Mouse (Mus musculus): Measurements from ENCODE around the gene Hdac5. TPM values are rescaled to one million over a fixed set of nuclear protein-coding genes. Genes with fewer than 3 reads are reported as not detected.

Gene Hdac5
- polyA plus RNA-seq, 1 experiment, result 194 TPM

DNA sequence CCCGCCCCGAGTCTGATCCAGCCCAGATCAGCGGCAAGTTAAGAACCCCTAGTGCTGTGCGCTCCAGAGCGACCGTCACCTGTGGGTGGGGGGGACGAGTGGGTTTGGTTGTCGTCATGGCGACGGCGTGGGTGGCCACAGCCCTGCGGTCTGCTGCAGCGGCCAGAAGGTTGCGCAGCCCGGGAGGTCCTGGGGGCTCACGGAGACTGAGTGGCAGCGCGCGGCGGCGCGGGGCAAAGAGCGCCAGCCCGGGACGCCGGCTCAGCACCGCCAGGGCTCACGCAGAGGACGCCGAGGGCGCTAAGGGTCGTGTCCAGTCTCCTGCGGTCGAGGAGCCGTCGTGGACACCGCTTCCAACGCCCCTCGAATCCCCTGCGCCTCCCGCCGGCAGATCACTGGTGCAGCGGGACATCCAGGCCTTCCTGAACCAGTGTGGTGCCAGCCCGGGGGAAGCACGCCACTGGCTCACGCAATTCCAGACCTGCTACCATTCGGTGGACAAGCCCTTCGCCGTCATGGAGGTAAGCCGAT is 84.4 kb downstream of the Hdac5 start, which contains the start of gene Nags:
Nags (plus strand) TSS at position 43 of the 531 bp plus-strand sequence.
- DNase-seq, result no peak
- peaks cover 3% of the 10 kb centered on the region; the same call in 1 of the 2 replicates for H3K27me3 ChIP-seq (ENCODE audit: control insufficient read depth, insufficient read depth, low read length)
- no peak within 1 kb of the TSS for H3K27ac ChIP-seq (ENCODE audit: insufficient read depth, low read length)
- TF ChIP-seq POLR2A (IDR thresholded peaks at IDR 0.05; ENCODE audit: borderline replicate concordance, insufficient read depth, low read length), result no peak
- no peak for TF ChIP-seq CTCF (IDR thresholded peaks at IDR 0.05; ENCODE audit: borderline replicate concordance, insufficient read depth, low read depth, low read length)
- H3K4me3 ChIP-seq (replicated peaks; ENCODE audit: insufficient read depth, low read depth, low read length), result no peak within 1 kb of the TSS
- H3K4me1 ChIP-seq (ENCODE audit: control insufficient read depth, insufficient read depth, low read length), result no peaks in the 10 kb centered on the region
- 4% methylated on average over 50 of the region's 50 CpGs for WGBS

DNA sequence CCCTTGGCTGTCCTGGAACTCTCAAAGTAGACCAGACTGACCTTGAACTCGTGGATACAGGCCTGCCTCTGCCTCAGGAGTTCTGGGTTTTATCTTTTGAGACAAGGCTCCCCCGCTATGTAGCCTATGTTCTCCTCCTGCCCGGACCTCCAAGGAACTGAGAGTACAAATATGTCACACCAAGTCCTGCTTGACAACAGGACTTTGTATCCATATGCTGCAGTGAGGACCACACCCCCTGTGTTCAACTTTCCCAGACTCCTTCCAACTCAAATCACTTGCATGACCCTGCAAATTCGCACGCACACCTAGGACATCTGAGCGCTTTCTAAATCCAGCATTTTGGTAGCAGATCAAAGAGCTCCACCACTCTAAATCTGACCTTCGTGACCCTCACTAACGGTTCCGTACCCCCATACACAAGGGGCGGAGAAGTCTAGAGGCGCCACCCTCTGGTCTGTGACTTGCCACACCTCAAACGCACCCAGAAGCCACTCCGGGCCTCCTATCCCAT is 85.0 kb downstream of the Hdac5 start:
- Histone ChIP-seq H3K4me1 (ENCODE audit: control insufficient read depth, insufficient read depth, low read length) (no peaks in the 10 kb centered on the region), H3K4me3 (replicated peaks; ENCODE audit: insufficient read depth, low read depth, low read length) (no peak overlapping the region), H3K27me3 (ENCODE audit: control insufficient read depth, insufficient read depth, low read length) (peaks cover 3% of the 10 kb centered on the region; the same call in 1 of the 2 replicates), H3K27ac (ENCODE audit: insufficient read depth, low read length) (no peak overlapping the region)
- TF ChIP-seq CTCF (IDR thresholded peaks at IDR 0.05; ENCODE audit: borderline replicate concordance, insufficient read depth, low read depth, low read length), result no peak
- TF ChIP-seq POLR2A (IDR thresholded peaks at IDR 0.05; ENCODE audit: borderline replicate concordance, insufficient read depth, low read length), result no peak
- no peak for DNase-seq
- 31% methylated on average over 13 of the region's 13 CpGs for WGBS

Other genes starting within 250 kb of the Hdac5 start
- gene Cfap97d1, start 245.9 kb downstream of the Hdac5 start, polyA plus RNA-seq (2012; rRNA removed), result not detected in 2 replicates
- gene Dusp3, start 243.2 kb downstream of the Hdac5 start, polyA plus RNA-seq (2012; rRNA removed), result 86.0 and 98.5 TPM in 2 replicates
- 158 and 185 TPM in 2 replicates for gene Mpp3, start 201.7 kb downstream of the Hdac5 start, polyA plus RNA-seq (2012; rRNA removed)
- gene Cd300lg, start 188.7 kb downstream of the Hdac5 start, polyA plus RNA-seq (2012; rRNA removed), result 0.38 and 0.63 TPM in 2 replicates
- gene Mpp2, start 141.7 kb downstream of the Hdac5 start, polyA plus RNA-seq (2012; rRNA removed), result 50.3 and 55.3 TPM in 2 replicates
- not detected in 2 replicates for gene Ppy, start 128.8 kb downstream of the Hdac5 start, polyA plus RNA-seq (2012; rRNA removed)
- gene Pyy, start 122.3 kb downstream of the Hdac5 start, polyA plus RNA-seq (2012; rRNA removed), result 7.1 and 7.4 TPM in 2 replicates
- gene Nags, start 84.7 kb downstream of the Hdac5 start, polyA plus RNA-seq (2012; rRNA removed), result not detected in 2 replicates
- 33.2 and 34.0 TPM in 2 replicates for gene Tmem101, start 73.8 kb downstream of the Hdac5 start, polyA plus RNA-seq (2012; rRNA removed)
- gene Lsm12, start 44.9 kb downstream of the Hdac5 start, polyA plus RNA-seq (2012; rRNA removed), result 35.2 and 40.2 TPM in 2 replicates
- 115 and 120 TPM in 2 replicates for gene G6pc3, start 40.5 kb downstream of the Hdac5 start, polyA plus RNA-seq (2012; rRNA removed)
- gene BC030867, start 18.7 kb upstream of the Hdac5 start, polyA plus RNA-seq (2012; rRNA removed), result 1.3 and 2.2 TPM in 2 replicates
- gene Asb16, start 38.6 kb upstream of the Hdac5 start, polyA plus RNA-seq (2012; rRNA removed), result 3.1 and 4.0 TPM in 2 replicates
- 82.7 and 85.3 TPM in 2 replicates for gene Tmub2, start 54.8 kb upstream of the Hdac5 start, polyA plus RNA-seq (2012; rRNA removed)
- gene Atxn7l3, start 66.5 kb upstream of the Hdac5 start, polyA plus RNA-seq (2012; rRNA removed), result 93.3 and 101 TPM in 2 replicates
- 94.6 and 95.8 TPM in 2 replicates for gene Ubtf, start 89.6 kb upstream of the Hdac5 start, polyA plus RNA-seq (2012; rRNA removed)
- 0.72 and 0.90 TPM in 2 replicates for gene Slc4a1, start 136.0 kb upstream of the Hdac5 start, polyA plus RNA-seq (2012; rRNA removed)
- 446 and 460 TPM in 2 replicates for gene Rundc3a, start 163.2 kb upstream of the Hdac5 start, polyA plus RNA-seq (2012; rRNA removed)
- 124 and 126 TPM in 2 replicates for gene Slc25a39, start 177.8 kb upstream of the Hdac5 start, polyA plus RNA-seq (2012; rRNA removed)
- gene Grn, start 200.1 kb upstream of the Hdac5 start, polyA plus RNA-seq (2012; rRNA removed), result 58.4 TPM in 2 replicates
- 57.8 and 60.3 TPM in 2 replicates for gene Fam171a2, start 217.5 kb upstream of the Hdac5 start, polyA plus RNA-seq (2012; rRNA removed)
- gene Itga2b, start 240.0 kb upstream of the Hdac5 start, polyA plus RNA-seq (2012; rRNA removed), result 2.8 and 4.0 TPM in 2 replicates

All from cerebellum, adult 2 months (tissue).